Mouse (Mus musculus) kidney, embryonic 16.5 days (tissue): ENCODE measurements at regions not wholly inside any gene's neighbourhood (a gene's known extent, or its start where the extent isn't known, plus 50 kb on each side); places are given as distances from the start of the nearest gene placed in this dataset.

Experiments used
- ATAC-seq: fragments of 200-750 bp; cut with Nextera tagmentation; 2 replicates; pipeline ENCODE4 v1.8.0; 2017; ENCODE audit warnings: moderate TSS enrichment; ENCODE audit not compliant: low FRiP score, low TSS enrichment
- H3K27ac ChIP-seq: fragments of 300-500 bp; sonication (generic); 2 replicates; pipeline ENCODE4 v1.5.1; 2014; ENCODE audit warnings: low read length
- H3K27me3 ChIP-seq: fragments of 300-500 bp; sonication (generic); 2 replicates; pipeline ENCODE4 v1.6.1; 2014; ENCODE audit warnings: low read length, control low read depth, mixed read lengths; ENCODE audit not compliant: insufficient read depth
- H3K36me3 ChIP-seq: fragments of 300-500 bp; sonication (generic); 2 replicates; pipeline ENCODE4 v1.6.1; 2014; ENCODE audit warnings: low read length, control low read depth, mixed read lengths; ENCODE audit not compliant: insufficient read depth
- H3K4me1 ChIP-seq: fragments of 300-500 bp; sonication (generic); 2 replicates; pipeline ENCODE4 v1.6.1; 2014; ENCODE audit warnings: low read length, control low read depth, mixed read lengths; ENCODE audit not compliant: insufficient read depth
- H3K4me2 ChIP-seq: fragments of 300-500 bp; sonication (generic); replicated peaks from 2 replicates; pipeline ENCODE4 v1.6.1; 2014; ENCODE audit warnings: low read depth, low read length
- H3K4me3 ChIP-seq: fragments of 300-500 bp; sonication (generic); 2 replicates; pipeline ENCODE4 v1.5.1; 2014; ENCODE audit warnings: mild to moderate bottlenecking, low read length
- H3K9ac ChIP-seq: fragments of 300-500 bp; sonication (generic); replicated peaks from 2 replicates; pipeline ENCODE4 v1.6.1; 2014; ENCODE audit warnings: low read length
- H3K9me3 ChIP-seq: fragments of 300-500 bp; sonication (generic); 2 replicates; pipeline ENCODE4 v1.6.1; 2016; ENCODE audit warnings: low read length, control low read depth
- WGBS: fragments of 180-500 bp; shearing (Covaris S2); extraction: QIAGEN DNeasy Blood & Tissue Kit; methylation state at CpG from one replicate; pipeline ENCODE4 v1.1.7; 2014; 5-methylcytosine and 5-hydroxymethylcytosine counted together

DNA sequence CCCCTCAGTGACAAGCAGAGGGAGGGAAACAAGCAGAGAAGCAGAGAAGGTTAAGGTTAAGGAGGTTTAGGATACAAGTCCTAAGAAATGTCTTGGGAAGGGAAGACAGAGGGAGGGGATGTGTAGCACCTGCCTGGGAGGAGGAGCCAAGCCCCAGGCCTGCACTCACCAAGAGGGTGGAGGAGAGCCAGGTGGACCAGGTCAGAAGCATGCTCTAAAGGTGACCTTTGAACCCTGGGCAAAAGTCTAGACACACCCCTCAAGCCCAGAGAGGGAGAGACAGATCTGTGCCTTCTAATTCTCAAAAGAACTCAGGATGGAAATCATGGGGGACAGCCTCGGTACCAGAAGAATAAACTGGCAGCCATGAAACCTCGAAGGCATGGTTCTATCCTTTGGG is 54.4 kb upstream of the Calm2 start:
- 13% methylated on average over 2 of the region's 2 CpGs for WGBS
- Histone ChIP-seq H3K9me3 (no peaks in the 10 kb centered on the region), H3K9ac (no peak overlapping the region), H3K36me3 (no peaks in the 10 kb centered on the region), H3K4me3 (no peak overlapping the region), H3K27ac (no peak overlapping the region), H3K4me2 (no peak overlapping the region), H3K4me1 (peaks cover 20% of the 10 kb centered on the region), H3K27me3 (no peaks in the 10 kb centered on the region)
- ATAC-seq, result no peak

DNA sequence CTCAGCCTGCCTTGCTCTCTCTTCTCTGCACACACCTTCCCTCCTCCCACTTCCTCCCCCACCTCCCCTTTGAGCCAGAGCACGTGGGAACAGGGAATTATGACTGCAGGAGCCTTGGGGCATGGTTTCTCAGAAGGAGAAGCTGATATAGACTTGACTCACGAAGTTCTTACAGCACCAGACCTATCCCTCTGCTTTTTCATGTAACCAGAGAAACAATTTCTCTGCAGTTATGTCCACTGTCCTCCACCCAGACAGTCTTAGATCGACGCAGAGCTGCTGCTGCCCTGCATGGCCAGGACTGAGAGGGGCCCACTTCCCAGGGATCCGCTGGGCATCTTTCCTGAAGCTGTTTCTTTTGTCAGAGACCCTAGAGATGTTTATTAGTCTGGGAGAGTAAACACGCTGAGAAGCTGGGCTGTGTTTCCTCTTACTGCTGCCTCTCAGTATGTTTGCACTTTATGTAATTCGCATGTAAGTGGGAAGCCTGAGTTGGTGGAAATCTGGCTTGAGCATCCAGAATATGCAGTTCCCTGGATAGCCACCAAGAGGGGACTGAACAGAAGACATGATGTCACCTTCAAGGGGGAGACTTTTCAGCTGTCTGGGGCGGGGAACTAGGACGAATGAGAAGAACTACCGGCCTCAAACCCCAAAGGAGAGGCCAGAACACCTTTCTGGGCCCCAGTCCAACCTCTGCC is 55.1 kb upstream of the Calm2 start:
- H3K4me1 ChIP-seq, result peaks cover 20% of the 10 kb centered on the region
- no peaks in the 10 kb centered on the region for H3K36me3 ChIP-seq
- no peaks in the 10 kb centered on the region for H3K27me3 ChIP-seq
- no peak overlapping the region for H3K4me3 ChIP-seq
- WGBS, result 26% methylated on average over 10 of the region's 10 CpGs
- ATAC-seq, result 0 out of 2 replicates have a peak, but pooled peaks have one; percentile 11
- peak overlapping the region; percentile 27; the same call in 1 of the 2 replicates for H3K9ac ChIP-seq
- H3K27ac ChIP-seq, result peak overlapping the region; percentile 32; the same call in 1 of the 2 replicates
- H3K4me2 ChIP-seq, result no peak overlapping the region
- H3K9me3 ChIP-seq, result no peaks in the 10 kb centered on the region

DNA sequence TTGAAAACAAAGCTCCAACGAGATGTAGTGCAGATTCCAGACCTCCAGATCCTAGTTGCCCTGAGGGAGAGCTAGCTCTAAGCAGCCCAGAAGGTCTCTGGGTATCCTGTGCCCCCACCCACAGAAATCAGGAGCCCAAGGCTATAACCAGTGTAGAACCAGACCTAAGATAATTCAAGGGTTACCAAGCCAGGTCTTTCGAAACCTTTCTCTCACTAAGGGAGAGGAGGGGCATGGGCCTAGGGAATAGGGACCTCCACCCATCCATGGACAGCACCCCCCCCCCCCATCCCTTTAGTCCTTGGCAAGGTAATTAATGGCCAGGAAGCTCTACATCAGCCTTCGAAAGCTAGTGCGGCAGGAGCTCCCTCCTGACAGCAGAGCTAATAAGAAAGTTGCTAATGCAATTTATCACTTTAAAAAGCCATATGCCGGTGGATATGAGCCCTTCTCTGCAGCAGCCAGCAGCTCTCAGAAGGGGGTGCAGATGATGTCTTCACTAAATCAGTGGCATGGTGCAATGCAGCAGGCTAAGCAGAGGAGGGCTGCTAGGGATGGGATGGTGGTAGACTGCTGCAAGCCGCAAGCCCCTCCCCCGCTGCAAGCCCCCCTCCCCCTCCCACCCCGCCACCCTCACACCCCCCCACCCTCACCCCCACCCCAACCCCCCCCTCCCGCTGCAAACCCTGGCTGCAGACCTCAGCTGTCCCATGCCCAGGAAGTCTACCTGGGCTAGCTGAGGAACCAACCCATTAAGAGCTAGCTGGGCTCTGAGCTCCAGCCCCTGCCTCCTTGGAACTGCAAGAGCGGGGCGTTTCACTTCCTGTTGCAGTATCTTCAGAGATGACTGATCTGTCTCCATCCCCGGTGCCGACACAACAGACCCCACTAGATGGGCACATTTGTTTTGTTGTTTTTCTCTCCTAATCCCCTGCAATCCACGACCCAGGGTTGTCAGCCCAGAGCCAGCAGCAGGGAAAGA is 55.9 kb upstream of the Calm2 start:
- peak overlapping the region; percentile 20 for H3K4me2 ChIP-seq
- H3K27me3 ChIP-seq, result no peaks in the 10 kb centered on the region
- H3K9me3 ChIP-seq, result no peaks in the 10 kb centered on the region
- no peak overlapping the region for H3K27ac ChIP-seq
- ATAC-seq, result peak; percentile 44; the same call in 1 of the 2 replicates
- H3K4me3 ChIP-seq, result no peak overlapping the region
- H3K9ac ChIP-seq, result 0 out of 2 replicates have a peak overlapping the region, but pooled peaks have one; percentile 20
- H3K4me1 ChIP-seq, result peaks cover 20% of the 10 kb centered on the region
- no peaks in the 10 kb centered on the region for H3K36me3 ChIP-seq
- WGBS, result 14% methylated on average over 12 of the region's 14 CpGs

DNA sequence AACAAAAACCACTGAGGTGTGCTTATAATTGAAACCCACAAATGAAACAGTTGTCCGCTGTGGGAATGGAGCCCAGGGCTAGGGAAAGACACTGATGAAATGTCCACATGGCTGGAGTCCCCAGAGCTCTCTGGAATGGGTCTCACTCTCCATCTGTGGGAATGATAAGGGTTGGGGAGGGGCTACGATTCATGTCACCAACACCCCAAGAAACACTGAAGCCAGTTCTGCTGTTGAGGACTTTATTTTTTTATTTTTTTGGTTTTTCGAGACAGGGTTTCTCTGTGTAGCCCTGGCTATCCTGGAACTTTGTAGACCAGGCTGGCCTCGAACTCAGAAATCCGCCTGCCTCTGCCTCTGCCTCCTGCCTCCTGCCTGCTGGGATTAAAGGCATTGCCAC is 56.8 kb upstream of the Calm2 start:
- H3K9ac ChIP-seq, result no peak overlapping the region
- H3K4me3 ChIP-seq, result no peak overlapping the region
- 0 out of 2 replicates have a peak overlapping the region, but pooled peaks have one; percentile 20 for H3K4me2 ChIP-seq
- H3K4me1 ChIP-seq, result peaks cover 20% of the 10 kb centered on the region
- no peaks in the 10 kb centered on the region for H3K27me3 ChIP-seq
- H3K9me3 ChIP-seq, result no peaks in the 10 kb centered on the region
- H3K27ac ChIP-seq, result no peak overlapping the region
- WGBS, result 86% methylated on average over 5 of the region's 5 CpGs
- ATAC-seq, result no peak
- H3K36me3 ChIP-seq, result no peaks in the 10 kb centered on the region

DNA sequence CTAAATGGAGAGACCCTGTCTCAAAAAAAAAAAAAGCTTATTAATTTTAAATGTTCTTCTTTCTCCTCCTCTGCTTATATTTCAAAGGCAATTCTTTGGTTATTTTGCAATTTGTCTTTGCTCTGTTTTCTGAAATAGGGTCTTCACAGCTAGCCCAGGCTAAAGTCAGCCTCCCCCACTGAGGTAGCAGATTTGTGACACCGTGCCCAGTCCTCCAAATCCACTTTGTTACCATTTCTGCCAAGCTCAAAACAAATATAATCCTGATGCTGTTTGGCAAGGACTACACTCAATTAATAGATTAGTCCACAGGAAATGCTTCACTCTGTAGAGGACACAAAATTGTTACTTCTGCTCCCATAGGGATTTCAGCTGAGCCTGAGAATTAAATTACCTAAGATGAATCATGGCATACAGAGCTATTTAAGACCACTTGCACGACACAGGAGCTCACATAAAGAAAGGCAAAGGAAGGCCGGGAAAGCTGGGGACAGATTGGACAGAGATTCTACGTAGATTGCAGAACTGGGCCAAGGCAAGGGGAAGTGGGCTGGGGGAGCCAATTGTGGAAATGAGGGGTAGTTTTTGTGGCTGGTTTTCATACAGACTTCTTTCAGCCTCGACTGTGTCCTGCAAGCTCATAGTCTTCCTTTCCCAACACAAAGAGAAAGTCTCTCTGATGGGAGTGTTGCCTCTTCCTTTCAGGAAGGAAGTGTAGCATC is 58.4 kb upstream of the Calm2 start:
- Histone ChIP-seq H3K4me3 (no peak overlapping the region), H3K27me3 (no peaks in the 10 kb centered on the region), H3K4me1 (peaks cover 20% of the 10 kb centered on the region), H3K36me3 (no peaks in the 10 kb centered on the region), H3K27ac (no peak overlapping the region), H3K4me2 (no peak overlapping the region), H3K9me3 (no peaks in the 10 kb centered on the region), H3K9ac (no peak overlapping the region)
- WGBS, result 62% methylated on average over 5 of the region's 5 CpGs
- no peak for ATAC-seq

DNA sequence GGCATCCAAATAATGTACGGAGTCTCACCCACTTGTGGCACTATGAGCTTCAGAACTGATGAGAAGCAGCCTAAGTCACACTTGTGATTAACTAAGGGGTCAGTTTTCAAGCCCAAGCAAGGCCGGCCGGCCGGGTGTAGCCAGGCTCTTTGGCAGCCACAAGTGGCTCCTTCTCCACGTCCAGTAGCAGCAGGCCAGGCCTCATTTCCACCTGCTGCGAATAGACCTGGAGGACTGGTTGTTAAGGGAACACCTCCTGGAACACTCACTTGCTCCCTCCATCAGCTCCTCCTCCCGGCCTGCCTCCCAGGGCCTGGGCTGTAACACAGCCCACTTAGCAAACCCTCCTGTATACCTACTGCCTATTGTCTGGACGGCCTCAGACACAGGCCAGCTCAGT is 61.1 kb upstream of the Calm2 start:
- WGBS, result 42% methylated on average over 8 of the region's 8 CpGs
- no peak overlapping the region for H3K4me2 ChIP-seq
- no peaks in the 10 kb centered on the region for H3K9me3 ChIP-seq
- H3K4me1 ChIP-seq, result peaks cover 9% of the 10 kb centered on the region
- H3K27ac ChIP-seq, result 0 out of 2 replicates have a peak overlapping the region, but pooled peaks have one; percentile 17
- ATAC-seq, result no peak
- no peaks in the 10 kb centered on the region for H3K36me3 ChIP-seq
- no peaks in the 10 kb centered on the region for H3K27me3 ChIP-seq
- no peak overlapping the region for H3K9ac ChIP-seq
- no peak overlapping the region for H3K4me3 ChIP-seq

DNA sequence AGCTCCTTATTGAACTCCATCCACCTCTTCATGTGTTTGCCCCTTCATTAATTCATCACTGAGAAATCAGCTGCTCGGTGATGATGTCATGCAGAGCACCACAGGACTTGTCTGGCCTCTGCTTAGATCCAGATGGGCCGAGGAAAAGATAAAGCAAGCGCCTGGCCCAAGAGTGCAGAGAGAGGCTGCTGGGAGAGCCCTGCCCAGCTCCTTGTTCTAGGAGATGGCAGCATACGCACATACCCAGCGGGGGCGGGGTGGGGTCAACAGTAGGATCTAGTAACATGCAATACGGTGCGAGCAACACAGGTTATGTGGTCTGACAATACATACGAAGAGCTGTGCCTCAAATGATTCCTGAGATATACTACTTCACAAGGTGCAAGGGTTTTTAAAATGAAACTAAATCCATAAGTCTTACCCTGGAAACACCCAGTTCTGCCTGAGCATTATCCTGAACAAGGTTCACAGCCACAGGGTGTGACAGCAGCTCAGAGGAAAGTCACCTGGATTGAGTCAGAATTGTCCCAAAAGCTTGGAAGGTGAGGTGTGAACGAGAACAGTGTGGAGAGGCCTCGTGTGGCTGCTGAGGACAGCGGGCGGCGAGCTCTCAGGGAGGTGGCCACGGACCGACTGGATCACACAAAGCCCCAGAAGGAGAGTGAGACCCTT is 62.0 kb upstream of the Calm2 start:
- H3K36me3 ChIP-seq, result no peaks in the 10 kb centered on the region
- no peak overlapping the region for H3K4me3 ChIP-seq
- H3K9ac ChIP-seq, result no peak overlapping the region
- H3K9me3 ChIP-seq, result no peaks in the 10 kb centered on the region
- no peak for ATAC-seq
- H3K4me1 ChIP-seq, result peaks cover 5% of the 10 kb centered on the region; the same call in 1 of the 2 replicates
- H3K27ac ChIP-seq, result no peak overlapping the region
- H3K4me2 ChIP-seq, result no peak overlapping the region
- WGBS, result 85% methylated on average over 16 of the region's 16 CpGs
- no peaks in the 10 kb centered on the region for H3K27me3 ChIP-seq

DNA sequence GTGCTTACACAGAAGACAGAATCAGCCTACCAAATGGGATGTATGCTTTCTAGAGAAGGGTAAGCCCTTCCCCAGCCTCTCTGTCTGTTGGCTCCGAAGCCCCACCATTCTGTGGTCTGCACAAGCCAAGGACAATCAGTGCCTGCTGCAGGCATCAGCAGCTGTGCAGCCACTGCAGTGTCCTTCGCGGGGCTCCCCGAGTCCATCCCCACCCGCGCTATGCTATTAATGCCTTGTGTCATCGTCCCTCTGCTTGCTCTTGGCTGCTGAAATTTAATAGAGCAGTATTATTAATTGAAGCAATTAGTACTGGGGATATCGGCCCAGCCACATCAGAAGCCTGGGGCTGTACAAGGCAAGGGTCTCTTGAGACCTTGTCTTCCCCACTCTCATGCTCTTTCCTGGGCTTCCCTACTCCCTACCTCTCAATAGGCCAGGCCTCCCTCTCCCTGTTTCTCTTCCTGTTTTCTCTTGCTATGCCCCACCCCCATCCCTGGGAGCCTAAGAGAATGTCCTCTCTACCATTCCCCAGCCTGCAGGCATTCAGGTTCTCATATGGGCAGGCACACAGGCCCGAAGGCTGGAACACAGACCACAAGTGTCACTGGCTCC is 65.4 kb upstream of the Calm2 start:
- Histone ChIP-seq H3K4me2 (no peak overlapping the region), H3K9ac (no peak overlapping the region), H3K27me3 (no peaks in the 10 kb centered on the region), H3K27ac (no peak overlapping the region), H3K36me3 (no peaks in the 10 kb centered on the region), H3K9me3 (no peaks in the 10 kb centered on the region), H3K4me3 (no peak overlapping the region), H3K4me1 (peaks cover 13% of the 10 kb centered on the region)
- WGBS, result 69% methylated on average over 9 of the region's 9 CpGs
- ATAC-seq, result no peak

DNA sequence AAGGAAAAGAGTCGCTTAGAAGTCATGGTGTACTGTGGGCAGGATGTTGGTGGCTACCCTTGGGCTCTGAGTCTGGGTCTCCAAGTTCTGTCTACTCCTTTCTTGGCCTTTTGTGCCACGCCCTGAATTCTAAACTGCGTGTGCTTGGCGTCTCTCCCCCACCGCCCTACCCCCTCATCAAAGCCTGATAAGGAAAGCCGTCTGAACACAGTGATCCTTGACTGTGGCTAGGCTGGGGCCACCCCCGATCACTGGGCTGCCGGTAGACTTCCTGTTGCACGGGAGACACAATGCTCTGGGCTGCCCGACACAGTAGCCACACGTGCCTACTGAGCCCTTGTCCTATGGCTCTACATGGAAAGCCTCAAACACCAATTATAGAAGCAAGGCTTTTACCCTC is 67.1 kb upstream of the Calm2 start:
- Histone ChIP-seq H3K9ac (no peak overlapping the region), H3K4me1 (peaks cover 18% of the 10 kb centered on the region), H3K36me3 (no peaks in the 10 kb centered on the region), H3K27me3 (no peaks in the 10 kb centered on the region), H3K9me3 (no peaks in the 10 kb centered on the region), H3K4me2 (no peak overlapping the region), H3K27ac (no peak overlapping the region), H3K4me3 (no peak overlapping the region)
- WGBS, result 31% methylated on average over 11 of the region's 11 CpGs
- 0 out of 2 replicates have a peak, but pooled peaks have one; percentile 43 for ATAC-seq
